Mouse (Mus musculus): ENCODE results near the gene Fam43b. TPM values are rescaled to one million over a fixed set of nuclear protein-coding genes. Genes with fewer than 3 reads are reported as not detected.

Fam43b gene
- total and polyA plus RNA-seq, 3 experiments: not detected

DNA sequence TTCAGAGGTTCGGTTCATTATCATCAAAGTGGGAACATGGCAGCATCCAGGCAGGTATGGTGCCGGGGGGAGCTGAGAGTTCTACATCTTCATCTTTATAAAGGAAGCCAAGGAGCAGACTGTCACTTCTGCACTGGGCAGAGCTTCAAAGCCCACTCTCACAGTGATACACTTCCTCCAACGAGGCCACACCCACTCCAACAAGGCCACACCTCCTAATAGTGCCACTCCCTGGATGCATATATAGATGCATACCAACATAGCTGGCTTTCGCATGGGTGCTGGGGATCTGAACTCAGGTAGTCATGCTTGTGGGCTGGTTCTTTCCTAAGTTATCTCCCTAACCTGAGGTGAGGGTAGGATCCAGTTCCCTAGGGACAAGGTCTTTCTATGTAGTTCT lies 21.6 kb upstream of the Fam43b start:
- H3K4me2 ChIP-seq (ENCODE audit: insufficient read depth, low read depth, poor library complexity, severe bottlenecking): no peak overlapping the region
- no peaks in the 10 kb centered on the region for H3K4me1 ChIP-seq (ENCODE audit: control insufficient read depth in 1 of 2, insufficient read depth in 2 of 2)
- H3K9ac ChIP-seq (ENCODE audit: insufficient read depth, low read depth): no peak overlapping the region
- dilution Hi-C loops (cut with MboI; ENCODE audit: extremely low pct_ligation_motif_present, extremely low pct_unique_long_range_greater_than_20kb, low sequenced_read_pairs) (no loop called here), in situ Hi-C loops (cut with MboI; ENCODE audit: low pct_ligation_motif_present, low pct_unique_long_range_greater_than_20kb, low sequenced_read_pairs) (loop anchor here (25.0 kb wide), 1 partner anchor 456 kb away; no protein-coding TSS in a partner anchor)
- no peak for DNase-seq (ENCODE audit: extremely low read depth)
- no peak for TF ChIP-seq SIN3A (IDR thresholded peaks at IDR 0.05; ENCODE audit: low read length)
- TF ChIP-seq GABPA (IDR thresholded peaks at IDR 0.05; ENCODE audit: insufficient replicate concordance, low read depth, low read length): no peak
- TF ChIP-seq POLR2A (IDR thresholded peaks at IDR 0.05; ENCODE audit: low read depth, low read length): no peak
- no peak for TF ChIP-seq POLR2AphosphoS2 (IDR thresholded peaks at IDR 0.05; ENCODE audit: low read depth, low read length)
- no peaks in the 10 kb centered on the region for H3K36me3 ChIP-seq (replicated peaks in 1 of 2; ENCODE audit: control insufficient read depth in 1 of 2, insufficient read depth in 1 of 2, low read length in 1 of 2)
- no peaks in the 10 kb centered on the region for H3K79me2 ChIP-seq (replicated peaks; ENCODE audit: control insufficient read depth, extremely low read depth, insufficient read depth, poor library complexity, severe bottlenecking)
- peaks cover 14% of the 10 kb centered on the region for H3K9me3 ChIP-seq (replicated peaks; ENCODE audit: low read length)
- no peak overlapping the region for H3K4me3 ChIP-seq (replicated peaks in 1 of 3; ENCODE audit: low read depth in 2 of 3, low read length in 2 of 3, poor library complexity in 1 of 3)
- H3K27ac ChIP-seq (ENCODE audit: insufficient read depth, low read depth): no peak overlapping the region
- peaks cover 88% of the 10 kb centered on the region for H3K27me3 ChIP-seq (replicated peaks)

DNA sequence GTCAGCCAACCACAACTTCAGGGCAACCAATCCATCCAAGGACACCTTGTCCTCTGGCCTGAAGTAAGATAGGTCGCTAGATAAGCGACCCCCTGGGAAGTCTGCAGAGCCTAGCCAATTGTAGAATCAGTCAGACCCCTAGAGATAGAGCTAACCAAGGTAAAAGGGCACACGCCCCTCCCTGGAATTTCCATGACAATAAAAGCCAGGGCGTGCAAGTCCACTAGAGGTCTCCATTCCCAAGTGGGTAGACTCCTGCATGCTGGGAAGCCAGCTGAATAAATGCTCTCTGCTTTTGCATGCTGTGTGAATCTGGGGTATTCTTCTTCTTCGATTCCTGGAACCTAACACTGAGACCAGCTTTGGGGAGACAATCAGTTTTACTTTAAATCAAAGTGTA lies 20.1 kb upstream of the Fam43b start:
- H3K4me3 ChIP-seq (replicated peaks in 1 of 3; ENCODE audit: low read depth in 2 of 3, low read length in 2 of 3, poor library complexity in 1 of 3): no peak overlapping the region
- H3K27ac ChIP-seq (ENCODE audit: insufficient read depth, low read depth): no peak overlapping the region
- dilution Hi-C loops (cut with MboI; ENCODE audit: extremely low pct_ligation_motif_present, extremely low pct_unique_long_range_greater_than_20kb, low sequenced_read_pairs): no loop called here
- peaks cover 89% of the 10 kb centered on the region for H3K27me3 ChIP-seq (replicated peaks)
- in situ Hi-C loops (cut with MboI; ENCODE audit: low pct_ligation_motif_present, low pct_unique_long_range_greater_than_20kb, low sequenced_read_pairs): loop anchor here (25.0 kb wide), 1 partner anchor 454 kb away; no protein-coding TSS in a partner anchor
- H3K4me1 ChIP-seq (ENCODE audit: control insufficient read depth in 1 of 2, insufficient read depth in 2 of 2): no peaks in the 10 kb centered on the region
- H3K36me3 ChIP-seq (replicated peaks in 1 of 2; ENCODE audit: control insufficient read depth in 1 of 2, insufficient read depth in 1 of 2, low read length in 1 of 2): no peaks in the 10 kb centered on the region
- no peak overlapping the region for H3K9ac ChIP-seq (ENCODE audit: insufficient read depth, low read depth)
- H3K9me3 ChIP-seq (replicated peaks; ENCODE audit: low read length): peaks cover 9% of the 10 kb centered on the region
- TF ChIP-seq KAT2A (IDR thresholded peaks at IDR 0.05; ENCODE audit: insufficient replicate concordance, low read length) (no peak), TBP (conservative IDR thresholded peaks at IDR 0.05; ENCODE audit: low read depth, low read length) (no peak), JUND (conservative IDR thresholded peaks at IDR 0.05; ENCODE audit: low read depth, low read length) (no peak), JUN (IDR thresholded peaks at IDR 0.05; ENCODE audit: insufficient read depth, low read depth, low read length) (no peak), SIN3A (IDR thresholded peaks at IDR 0.05; ENCODE audit: low read length) (no peak), PAX5 (IDR thresholded peaks at IDR 0.05; ENCODE audit: low read length) (no peak), USF1 (IDR thresholded peaks at IDR 0.05; ENCODE audit: low read depth, low read length) (no peak), ETS1 (conservative IDR thresholded peaks at IDR 0.05; ENCODE audit: low read depth, low read length) (no peak), MAZ (IDR thresholded peaks at IDR 0.05; ENCODE audit: low read depth, low read length) (no peak), MYC (IDR thresholded peaks at IDR 0.05; ENCODE audit: low read depth, low read length) (no peak), MXI1 (IDR thresholded peaks at IDR 0.05; ENCODE audit: low read depth, low read length) (no peak), ZMIZ1 (IDR thresholded peaks at IDR 0.05; ENCODE audit: low read depth, low read length) (no peak), MAFK (IDR thresholded peaks at IDR 0.05; ENCODE audit: insufficient replicate concordance, low read length) (no peak), MAX (IDR thresholded peaks at IDR 0.05; ENCODE audit: low read length) (no peak), USF2 (conservative IDR thresholded peaks at IDR 0.05; ENCODE audit: low read depth, low read length) (no peak), NELFE (IDR thresholded peaks at IDR 0.05; ENCODE audit: low read depth, low read length) (no peak)
- no peak overlapping the region for H3K4me2 ChIP-seq (ENCODE audit: insufficient read depth, low read depth, poor library complexity, severe bottlenecking)
- H3K79me2 ChIP-seq (replicated peaks; ENCODE audit: control insufficient read depth, extremely low read depth, insufficient read depth, poor library complexity, severe bottlenecking): no peaks in the 10 kb centered on the region
- no peak for DNase-seq (ENCODE audit: extremely low read depth)

Measured in CH12.LX (cell line).